Mouse (Mus musculus): ENCODE measurements around the gene Pde3a. TPM values are rescaled to one million over a fixed set of nuclear protein-coding genes. Genes with fewer than 3 reads are reported as not detected.

Gene Pde3a
- polyA plus RNA-seq (2012; rRNA removed) = 0.35 and 0.45 TPM in 2 replicates
- polyA plus RNA-seq (2014; fragmentation: Nextera tagmentation; extraction: Ambion mirVana) = 0.86 and 1.6 TPM in 2 replicates

GRCm38 (mm10) chr6:141248691-141249584, at the start of gene Pde3a:
Gene Pde3a (plus strand): TSS chr6:141249269.
- Histone ChIP-seq H3K9me3 (ENCODE audit: control insufficient read depth, low read length) (no peaks in the 10 kb centered on the region), H3K27me3 (ENCODE audit: control insufficient read depth, insufficient read depth, low read length) (peaks cover 20% of the 10 kb centered on the region), H3K4me1 (replicated peaks; ENCODE audit: control insufficient read depth in 2 of 2, insufficient read depth in 2 of 2, low read length in 1 of 2) (no peaks in the 10 kb centered on the region), H3K4me3 (ENCODE audit: insufficient read depth in 1 of 2, low read depth in 2 of 2, low read length in 2 of 2) (peak within 1 kb of the TSS; percentile 34 to 41), H3K27ac (no peak within 1 kb of the TSS), H3K36me3 (replicated peaks; ENCODE audit: control insufficient read depth, insufficient read depth, low read depth) (no peaks in the 10 kb centered on the region), H3K9ac (replicated peaks) (no peak within 1 kb of the TSS), H3K4me2 (ENCODE audit: low read depth) (peak within 1 kb of the TSS; percentile 44)
- no peak for ATAC-seq (ENCODE audit: insufficient read depth)
- TF ChIP-seq CTCF (IDR thresholded peaks at IDR 0.05; ENCODE audit: low read depth) = no peak
- TF ChIP-seq EP300 (IDR thresholded peaks at IDR 0.05; ENCODE audit: low read depth) = no peak
- DNase-seq (ENCODE audit: low read depth in 3 of 3, low spot score in 3 of 3) = no peak
- WGBS (ENCODE audit: insufficient replicate concordance) = 4% methylated on average over 27 of the region's 28 CpGs

GRCm38 (mm10) chr6:141200173-141200615, 48.9 kb upstream of the Pde3a start:
- no peaks in the 10 kb centered on the region for H3K4me1 ChIP-seq (replicated peaks; ENCODE audit: control insufficient read depth in 2 of 2, insufficient read depth in 2 of 2, low read length in 1 of 2)
- TF ChIP-seq CTCF (IDR thresholded peaks at IDR 0.05; ENCODE audit: low read depth) = no peak
- no peak for TF ChIP-seq EP300 (IDR thresholded peaks at IDR 0.05; ENCODE audit: low read depth)
- H3K4me3 ChIP-seq (ENCODE audit: insufficient read depth in 1 of 2, low read depth in 2 of 2, low read length in 2 of 2) = no peak overlapping the region
- H3K36me3 ChIP-seq (replicated peaks; ENCODE audit: control insufficient read depth, insufficient read depth, low read depth) = no peaks in the 10 kb centered on the region
- H3K27ac ChIP-seq = no peak overlapping the region
- H3K9me3 ChIP-seq (ENCODE audit: control insufficient read depth, low read length) = no peaks in the 10 kb centered on the region
- ATAC-seq (ENCODE audit: insufficient read depth) = 0 out of 2 replicates have a peak, but pooled peaks have one; percentile 26
- H3K9ac ChIP-seq (replicated peaks) = no peak overlapping the region
- no peak for DNase-seq (ENCODE audit: low read depth in 3 of 3, low spot score in 3 of 3)
- no peak overlapping the region for H3K4me2 ChIP-seq (ENCODE audit: low read depth)
- H3K27me3 ChIP-seq (ENCODE audit: control insufficient read depth, insufficient read depth, low read length) = no peaks in the 10 kb centered on the region

- H3K9ac ChIP-seq (replicated peaks) = no peak overlapping the region
- no peaks in the 10 kb centered on the region for H3K36me3 ChIP-seq (replicated peaks; ENCODE audit: control insufficient read depth, insufficient read depth, low read depth)
- H3K4me3 ChIP-seq (ENCODE audit: insufficient read depth in 1 of 2, low read depth in 2 of 2, low read length in 2 of 2) = no peak overlapping the region
- TF ChIP-seq EP300 (IDR thresholded peaks at IDR 0.05; ENCODE audit: low read depth) = no peak
- no peak for TF ChIP-seq CTCF (IDR thresholded peaks at IDR 0.05; ENCODE audit: low read depth)
- 55% methylated on average over 6 of the region's 6 CpGs for WGBS (ENCODE audit: insufficient replicate concordance)
- DNase-seq (ENCODE audit: low read depth in 3 of 3, low spot score in 3 of 3) (no peak), ATAC-seq (ENCODE audit: insufficient read depth) (no peak)
- H3K4me1 ChIP-seq (replicated peaks; ENCODE audit: control insufficient read depth in 2 of 2, insufficient read depth in 2 of 2, low read length in 1 of 2) = no peaks in the 10 kb centered on the region
- H3K27ac ChIP-seq = no peak overlapping the region
- no peaks in the 10 kb centered on the region for H3K27me3 ChIP-seq (ENCODE audit: control insufficient read depth, insufficient read depth, low read length)
- no peaks in the 10 kb centered on the region for H3K9me3 ChIP-seq (ENCODE audit: control insufficient read depth, low read length)
- H3K4me2 ChIP-seq (ENCODE audit: low read depth) = no peak overlapping the region
These were observed 41.5 kb upstream of the Pde3a start for GRCm38 (mm10) chr6:141207531-141207930.

GRCm38 (mm10) chr6:141208283-141208872, 40.7 kb upstream of the Pde3a start:
- no peak overlapping the region for H3K4me3 ChIP-seq (ENCODE audit: insufficient read depth in 1 of 2, low read depth in 2 of 2, low read length in 2 of 2)
- H3K36me3 ChIP-seq (replicated peaks; ENCODE audit: control insufficient read depth, insufficient read depth, low read depth) = no peaks in the 10 kb centered on the region
- H3K9ac ChIP-seq (replicated peaks) = no peak overlapping the region
- H3K27ac ChIP-seq = no peak overlapping the region
- TF ChIP-seq CTCF (IDR thresholded peaks at IDR 0.05; ENCODE audit: low read depth) = no peak
- TF ChIP-seq EP300 (IDR thresholded peaks at IDR 0.05; ENCODE audit: low read depth) = no peak
- no peaks in the 10 kb centered on the region for H3K9me3 ChIP-seq (ENCODE audit: control insufficient read depth, low read length)
- no peaks in the 10 kb centered on the region for H3K27me3 ChIP-seq (ENCODE audit: control insufficient read depth, insufficient read depth, low read length)
- no peak for DNase-seq (ENCODE audit: low read depth in 3 of 3, low spot score in 3 of 3)
- H3K4me1 ChIP-seq (replicated peaks; ENCODE audit: control insufficient read depth in 2 of 2, insufficient read depth in 2 of 2, low read length in 1 of 2) = no peaks in the 10 kb centered on the region
- H3K4me2 ChIP-seq (ENCODE audit: low read depth) = no peak overlapping the region
- 58% methylated on average over 1 of the region's 1 CpGs for WGBS (ENCODE audit: insufficient replicate concordance)
- no peak for ATAC-seq (ENCODE audit: insufficient read depth)

- H3K4me2 ChIP-seq (ENCODE audit: low read depth) = no peak overlapping the region
- TF ChIP-seq EP300 (IDR thresholded peaks at IDR 0.05; ENCODE audit: low read depth) (no peak), CTCF (IDR thresholded peaks at IDR 0.05; ENCODE audit: low read depth) (no peak)
- H3K4me3 ChIP-seq (ENCODE audit: insufficient read depth in 1 of 2, low read depth in 2 of 2, low read length in 2 of 2) = no peak overlapping the region
- no peaks in the 10 kb centered on the region for H3K27me3 ChIP-seq (ENCODE audit: control insufficient read depth, insufficient read depth, low read length)
- H3K27ac ChIP-seq = no peak overlapping the region
- H3K9ac ChIP-seq (replicated peaks) = no peak overlapping the region
- no peaks in the 10 kb centered on the region for H3K36me3 ChIP-seq (replicated peaks; ENCODE audit: control insufficient read depth, insufficient read depth, low read depth)
- H3K4me1 ChIP-seq (replicated peaks; ENCODE audit: control insufficient read depth in 2 of 2, insufficient read depth in 2 of 2, low read length in 1 of 2) = no peaks in the 10 kb centered on the region
- no peak for DNase-seq (ENCODE audit: low read depth in 3 of 3, low spot score in 3 of 3)
- WGBS (ENCODE audit: insufficient replicate concordance) = 54% methylated on average over 3 of the region's 3 CpGs
- ATAC-seq (ENCODE audit: insufficient read depth) = no peak
- no peaks in the 10 kb centered on the region for H3K9me3 ChIP-seq (ENCODE audit: control insufficient read depth, low read length)
These were observed 39.0 kb upstream of the Pde3a start for GRCm38 (mm10) chr6:141210021-141210420.

All from liver, embryonic 14.5 days (tissue).